Mouse (Mus musculus): ENCODE results near the gene Arhgap24.

- no peak for TF ChIP-seq CTCF (IDR thresholded peaks at IDR 0.05; ENCODE audit: borderline replicate concordance, extremely low read depth, insufficient read depth, insufficient read length)
- no peak for TF ChIP-seq POLR2A (IDR thresholded peaks at IDR 0.05; ENCODE audit: borderline replicate concordance, extremely low read depth, insufficient read depth, insufficient read length, poor library complexity, severe bottlenecking)
These were observed 304.9 kb downstream of the Arhgap24 start for GRCm38 (mm10) chr5:102786123-102786522.
